Mouse (Mus musculus) large intestine, adult 2 months (tissue): ENCODE measurements around the gene Efna5. TPM values are rescaled to one million over a fixed set of nuclear protein-coding genes. Genes with fewer than 3 reads are reported as not detected.

ENCODE experiments used
- DNase-seq: peaks from one replicate; pipeline ENCODE4 v3.0.0-alpha.2; 2012; ENCODE audit warnings: low read depth, low spot score
- WGBS: fragments of 180-500 bp; shearing (Covaris S2); methylation state at CpG from one replicate; pipeline ENCODE4 v1.1.7; 2018; 5-methylcytosine and 5-hydroxymethylcytosine counted together
- polyA plus RNA-seq: library from polyadenylated mRNA; depleted of rRNA; stranded (reverse); fragments of >200 nt; gene quantifications from 2 replicates; pipeline ENCODE4 v1.2.3, GENCODE M21; 2012; rRNA removed

Gene Efna5
- polyA plus RNA-seq = 0.88 and 1.3 TPM in 2 replicates

DNA sequence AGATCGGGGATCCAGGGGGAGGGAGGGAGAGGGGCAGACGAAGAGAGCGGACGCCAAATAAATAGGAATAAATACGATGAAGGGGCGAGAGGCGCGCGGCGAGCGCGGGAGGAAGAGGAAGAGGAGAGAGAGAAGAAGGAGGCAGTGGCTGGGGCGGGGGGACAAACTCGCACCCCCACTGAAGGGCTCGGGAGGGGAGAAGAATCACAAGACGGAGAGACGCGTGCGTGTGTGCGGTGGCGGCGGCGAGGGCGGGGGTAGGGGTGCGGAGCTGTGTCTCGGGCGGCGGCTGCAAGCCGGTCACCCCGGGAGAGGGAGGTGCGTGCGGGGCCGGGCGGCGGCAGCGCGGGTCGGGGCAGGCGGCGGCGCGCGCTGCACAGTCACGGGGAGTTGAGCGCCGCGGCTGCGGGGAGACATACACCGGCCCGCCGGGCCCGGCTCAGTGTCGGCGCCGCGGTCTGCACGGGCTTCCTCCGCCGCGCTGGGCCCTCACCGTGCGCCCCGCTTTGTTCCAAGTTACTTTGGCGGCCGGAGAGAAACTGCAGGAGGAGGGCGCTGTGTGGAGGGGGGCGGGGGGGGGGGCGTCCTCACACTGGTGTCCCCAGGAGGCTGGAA lies at the start of gene Efna5:
Efna5 (minus strand) TSS at position 142 of the 615 bp plus-strand sequence.
- WGBS = 2% methylated on average over 59 of the region's 68 CpGs
- no peak for DNase-seq

DNA sequence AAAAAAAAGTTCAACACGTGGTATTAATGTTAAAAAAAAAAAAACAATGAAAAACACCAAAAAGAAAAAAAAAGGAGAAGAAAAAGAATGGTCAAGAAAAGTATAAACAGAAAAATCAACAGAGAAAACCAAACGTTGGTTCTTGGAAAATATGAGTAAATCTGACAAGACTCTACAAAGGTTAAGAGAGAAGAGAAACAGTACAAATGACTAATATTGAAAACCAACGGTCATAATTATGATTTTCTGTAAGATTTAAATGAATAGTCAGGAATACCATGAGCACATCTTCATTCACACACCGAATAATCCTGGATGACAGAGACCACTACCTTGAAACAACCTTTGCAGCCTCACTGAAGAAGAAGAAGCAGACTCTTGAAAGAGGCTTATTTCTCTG lies 34.2 kb upstream of the Efna5 start:
- no peak for DNase-seq
- WGBS = 68% methylated on average over 4 of the region's 4 CpGs

DNA sequence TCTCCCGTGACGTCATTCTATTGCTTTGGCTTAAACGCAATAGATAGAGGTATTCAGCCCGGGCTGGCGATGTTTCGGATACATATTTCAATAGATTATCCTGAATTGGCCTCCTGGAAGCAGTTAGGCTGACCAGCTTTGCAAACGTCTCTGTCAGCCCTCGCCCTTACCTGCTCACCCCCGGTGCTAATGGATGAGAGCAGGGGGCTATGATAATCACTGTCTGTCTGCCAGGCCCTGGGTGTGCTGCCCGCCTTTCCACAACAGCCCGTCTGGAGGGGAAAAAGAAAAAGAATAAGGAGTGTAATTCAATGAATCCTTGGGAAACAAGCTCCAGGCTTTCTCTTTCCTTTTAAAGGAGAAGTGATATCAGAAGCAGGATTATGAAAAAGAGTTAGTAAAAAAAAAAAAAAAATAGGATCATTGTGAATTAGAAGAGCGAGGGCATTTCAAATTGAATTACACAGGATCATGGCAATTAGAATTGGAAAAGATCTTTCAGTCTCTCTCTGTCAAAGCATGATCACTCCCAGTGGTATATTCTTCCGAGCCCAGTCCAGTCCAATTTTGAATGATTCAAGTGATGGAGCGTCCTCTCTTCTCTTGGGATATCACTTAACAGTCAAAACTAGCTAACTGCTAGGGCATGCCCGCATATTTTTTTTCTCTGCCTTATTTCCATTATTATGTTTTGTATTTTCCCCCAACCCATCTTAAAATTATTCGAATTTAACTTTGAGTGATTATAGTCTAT lies 24.8 kb upstream of the Efna5 start:
- 79% methylated on average over 16 of the region's 16 CpGs for WGBS
- DNase-seq = no peak

DNA sequence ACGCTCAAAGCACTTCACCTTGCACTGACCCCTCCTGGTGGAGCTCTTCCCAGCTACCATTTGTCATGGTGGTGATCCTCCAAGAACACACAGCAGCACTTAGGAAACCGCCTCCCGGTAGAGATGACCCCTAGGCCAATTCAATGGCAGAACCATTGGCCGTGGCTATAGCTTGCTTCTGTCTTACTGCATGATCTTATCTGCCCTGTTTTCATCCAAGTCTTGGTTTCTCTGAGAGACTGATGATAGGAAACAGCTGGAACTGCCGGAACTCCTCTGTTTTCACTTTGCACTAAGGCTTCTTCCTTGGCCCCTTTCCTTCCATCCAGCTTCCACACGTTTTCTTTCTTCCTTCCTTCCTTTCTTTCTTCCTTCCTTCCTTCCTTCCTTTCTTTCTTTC lies 17.9 kb upstream of the Efna5 start:
- WGBS = 73% methylated on average over 6 of the region's 6 CpGs
- DNase-seq = no peak

DNA sequence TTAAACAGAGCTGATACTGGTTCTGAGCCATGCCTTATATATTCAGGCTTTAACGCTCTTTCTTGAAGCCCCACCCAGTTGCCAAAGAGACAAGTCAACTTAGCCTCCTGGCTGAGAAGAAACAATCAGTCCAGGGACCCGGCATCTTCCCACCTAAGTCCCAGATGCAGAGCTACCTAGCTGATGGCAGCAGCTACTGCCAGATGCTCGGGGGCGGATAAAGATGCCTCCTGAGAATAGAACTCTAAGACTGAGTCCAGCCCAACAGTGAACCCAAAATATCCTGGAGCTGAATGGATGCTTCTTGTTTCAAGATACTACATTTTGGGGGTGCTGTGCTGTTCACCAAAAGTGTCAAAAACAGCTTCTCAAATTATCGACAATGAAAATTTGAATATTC lies 8.9 kb upstream of the Efna5 start:
- no peak for DNase-seq
- WGBS = 82% methylated on average over 5 of the region's 5 CpGs

DNA sequence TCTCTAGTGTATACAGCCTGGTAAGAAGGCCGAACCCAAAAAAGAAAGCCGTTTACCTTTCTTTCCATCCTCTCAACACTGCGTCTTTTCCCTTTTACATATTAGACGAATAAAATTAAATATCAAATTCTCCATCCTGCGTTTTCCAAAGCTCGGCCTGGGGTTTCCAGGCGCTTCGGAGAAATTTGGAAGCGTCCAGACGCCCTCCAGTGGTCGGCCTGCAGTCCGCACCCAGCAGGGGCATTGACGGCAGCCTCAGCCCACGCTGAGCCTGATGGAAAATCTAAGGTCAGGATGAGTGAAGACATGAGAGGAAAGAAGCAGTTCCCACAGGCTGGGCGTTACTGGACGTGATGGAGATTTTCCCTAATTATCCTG lies 3.0 kb upstream of the Efna5 start:
- 1% methylated on average over 16 of the region's 16 CpGs for WGBS
- no peak for DNase-seq

DNA sequence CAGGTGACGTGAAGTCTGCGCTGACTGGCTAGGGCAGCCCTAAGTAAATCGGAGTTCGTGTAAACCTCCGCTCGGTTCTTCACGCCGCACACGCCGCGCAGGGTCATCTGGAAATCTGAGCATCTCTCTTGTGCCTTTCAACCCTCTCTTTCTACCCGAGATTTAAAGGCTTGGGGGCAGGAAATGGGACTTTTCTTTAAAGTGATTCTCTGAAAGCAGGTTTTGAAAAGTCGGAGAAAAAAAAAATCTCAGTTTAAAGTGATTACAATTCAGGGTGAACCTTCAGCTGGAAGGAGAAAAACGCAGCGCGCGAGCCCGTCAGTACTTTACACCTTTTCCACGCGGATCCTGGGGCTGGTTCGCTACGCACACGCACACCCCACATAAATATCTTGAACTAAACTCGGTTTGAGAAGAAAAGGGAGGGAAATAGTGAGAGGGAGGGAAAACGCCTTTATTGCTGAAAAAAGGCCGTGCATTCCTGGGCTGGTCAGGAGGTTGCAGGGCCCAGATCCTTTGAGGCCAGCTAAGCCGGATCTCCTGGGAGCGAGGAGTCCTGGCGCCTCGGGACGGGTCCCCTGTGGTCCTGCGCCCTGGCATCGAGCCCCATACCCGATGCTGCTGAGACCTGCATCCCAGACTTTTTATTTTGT lies 2.5 kb upstream of the Efna5 start:
- WGBS = under 1% methylated on average over 34 of the region's 34 CpGs
- no peak for DNase-seq

DNA sequence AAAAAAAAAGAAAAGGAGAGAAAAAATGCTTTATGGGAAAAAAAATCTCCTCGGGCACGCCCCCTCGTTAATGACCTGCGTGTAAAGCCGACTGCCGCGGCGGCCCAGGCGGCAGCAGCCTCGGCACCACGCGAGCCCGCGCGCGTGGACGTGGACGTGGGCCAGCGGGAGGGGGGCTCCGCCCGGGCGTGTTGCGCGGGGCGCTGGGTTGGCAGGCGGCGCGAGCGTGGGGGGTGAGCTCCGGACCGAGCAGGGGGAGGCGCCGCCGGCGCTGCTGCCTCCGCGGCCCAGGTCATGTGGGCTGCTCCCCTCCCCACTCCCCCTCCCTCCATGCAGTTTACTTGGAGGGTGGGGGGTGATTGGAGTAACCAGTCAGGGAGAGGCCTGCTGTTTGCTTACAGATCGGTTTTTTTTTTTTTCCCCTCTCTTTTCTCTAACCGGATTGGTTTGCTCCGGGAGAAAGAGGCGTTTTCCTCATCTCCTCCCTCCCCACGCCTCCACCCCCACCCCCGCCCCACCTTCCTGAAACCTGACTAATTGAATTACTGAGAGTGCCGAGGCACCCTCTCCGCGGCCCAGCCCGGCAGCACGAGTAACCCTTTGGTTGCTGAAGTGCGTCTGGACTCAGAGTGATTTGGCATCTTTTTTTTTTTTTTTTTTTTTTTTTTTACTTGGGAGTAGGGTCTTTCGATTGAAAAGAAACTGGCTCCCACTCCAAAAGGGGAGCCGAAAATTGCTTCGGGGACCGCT lies 1.8 kb upstream of the Efna5 start:
- DNase-seq = no peak
- 1% methylated on average over 53 of the region's 53 CpGs for WGBS

DNA sequence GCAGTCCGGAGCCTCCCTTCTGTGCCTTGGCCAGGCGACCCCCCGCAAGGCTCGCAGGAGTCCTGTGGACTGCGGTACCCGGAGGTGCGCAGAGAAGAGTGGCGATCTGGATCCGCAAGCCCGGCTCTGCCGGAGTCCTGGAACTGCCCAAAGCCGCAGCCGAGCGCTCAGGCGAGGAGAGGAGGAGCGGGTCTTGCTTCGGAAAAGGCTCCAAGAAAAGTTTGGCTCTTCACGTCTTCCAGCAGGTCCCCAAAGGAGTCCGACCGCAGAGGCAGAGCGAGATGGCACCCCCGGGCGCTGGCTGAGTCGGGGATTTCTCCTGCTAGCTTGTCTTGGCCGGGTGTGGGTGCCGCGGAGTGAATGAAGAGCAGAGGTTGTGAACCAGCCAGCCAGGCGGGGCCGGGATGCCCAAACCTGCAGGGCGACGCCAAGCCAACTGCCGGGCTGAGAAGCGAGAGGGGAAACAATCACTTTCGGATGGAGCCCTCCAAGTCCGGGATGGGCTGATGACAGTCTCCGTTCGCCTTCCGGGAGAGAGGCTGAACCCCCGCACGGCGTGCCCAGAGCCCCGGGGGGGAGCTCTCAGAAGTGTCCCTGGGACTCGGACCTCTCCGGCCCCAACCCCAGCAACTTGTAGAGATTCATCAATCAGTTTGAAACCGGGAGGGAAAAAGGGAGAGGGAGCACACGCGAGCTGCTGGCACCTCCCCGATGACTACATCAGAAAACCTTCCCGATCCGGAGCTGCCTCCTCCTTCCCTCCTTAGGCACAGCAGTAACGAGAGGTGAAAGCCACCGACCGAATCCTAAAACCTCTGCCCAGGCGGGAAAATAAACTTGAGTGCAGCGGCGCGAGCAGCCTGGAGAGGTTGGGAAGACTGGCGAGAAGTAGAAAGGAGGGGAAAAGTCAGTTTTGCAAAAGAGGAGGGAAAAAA lies 941 bp upstream of the Efna5 start:
- DNase-seq = no peak
- under 1% methylated on average over 58 of the region's 58 CpGs for WGBS

DNA sequence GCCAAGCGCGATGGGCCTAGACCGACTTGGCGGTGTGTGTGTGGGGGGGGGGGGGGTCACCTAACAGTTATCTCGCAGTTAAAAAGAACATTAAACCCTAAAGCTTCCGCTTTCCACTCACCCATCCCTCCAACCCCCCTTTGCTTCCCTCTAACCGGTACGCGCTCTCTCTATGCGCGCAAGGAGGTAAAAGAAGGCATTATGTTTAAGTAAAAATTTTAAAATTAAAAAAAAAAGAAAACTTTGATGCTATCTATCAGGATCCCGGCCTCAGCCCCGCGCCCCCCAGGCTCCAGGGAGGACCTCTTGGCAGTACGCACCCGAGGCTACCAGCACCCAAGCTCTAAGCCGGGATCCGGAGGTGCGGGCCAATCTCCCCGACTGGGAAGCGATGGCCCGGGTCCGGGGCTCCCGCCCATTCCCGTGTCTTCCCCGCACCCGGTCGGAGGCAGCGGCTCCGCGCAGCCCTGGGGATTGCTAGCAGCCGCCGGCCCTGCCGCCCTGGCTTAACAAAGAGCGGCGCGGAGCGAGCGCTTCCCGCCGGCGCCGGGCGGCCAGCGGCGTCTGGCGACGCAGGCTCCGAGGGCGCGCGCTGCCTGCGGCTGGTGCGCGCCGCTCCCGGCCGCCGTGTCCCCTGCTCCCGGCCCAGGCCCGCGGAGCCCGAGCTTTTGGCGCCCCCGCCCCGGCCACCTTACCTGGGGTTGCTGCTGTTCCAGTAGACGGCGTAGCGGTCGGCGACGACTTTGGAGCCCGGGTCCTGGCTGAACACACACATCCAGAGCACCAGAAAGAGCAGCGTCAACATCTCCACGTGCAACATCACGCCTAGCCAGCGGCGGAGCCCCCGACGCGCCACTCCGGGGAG lies 574 bp downstream of the Efna5 start:
- DNase-seq = no peak
- whole genome bisulfite sequencing = 2% methylated on average over 82 of the region's 82 CpGs

DNA sequence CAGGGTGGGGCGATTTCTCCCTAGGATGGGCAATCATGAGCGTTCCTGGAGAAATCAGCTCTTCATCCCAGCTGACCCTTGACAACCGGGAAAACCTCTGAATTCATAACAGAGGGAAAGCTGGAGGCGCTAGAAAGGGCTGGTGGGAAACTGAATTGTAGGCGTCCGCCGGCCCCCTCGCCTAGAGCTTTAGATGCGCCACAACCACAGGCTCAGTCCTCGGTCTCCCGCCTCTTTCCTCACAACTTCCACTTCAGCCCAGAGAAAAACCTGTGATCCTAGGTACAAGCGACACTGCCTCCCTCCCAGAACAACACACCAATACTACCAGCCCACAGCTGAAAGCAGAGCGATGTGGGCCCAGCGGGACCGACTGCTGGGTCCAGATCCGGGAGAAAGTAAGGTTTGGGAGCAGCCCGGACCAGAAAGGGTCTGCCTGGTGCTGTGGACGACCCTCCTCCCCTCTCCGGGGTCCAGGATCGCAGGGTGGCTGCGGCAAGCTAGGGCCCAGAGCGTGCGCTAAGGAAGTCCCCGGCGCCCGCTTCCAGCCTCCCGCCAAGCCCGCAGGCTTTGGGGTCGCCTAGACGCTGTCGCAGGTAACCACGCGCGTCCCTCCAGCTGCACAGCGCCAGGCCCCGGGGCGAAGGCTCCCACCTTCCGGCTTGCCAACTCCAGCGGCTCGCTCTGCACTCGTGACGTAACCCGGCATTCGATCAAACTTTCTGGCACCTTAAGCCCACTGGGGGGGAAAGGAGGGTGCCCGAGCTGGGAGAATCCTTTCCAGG lies 1.4 kb downstream of the Efna5 start:
- no peak for DNase-seq
- 3% methylated on average over 45 of the region's 45 CpGs for WGBS

DNA sequence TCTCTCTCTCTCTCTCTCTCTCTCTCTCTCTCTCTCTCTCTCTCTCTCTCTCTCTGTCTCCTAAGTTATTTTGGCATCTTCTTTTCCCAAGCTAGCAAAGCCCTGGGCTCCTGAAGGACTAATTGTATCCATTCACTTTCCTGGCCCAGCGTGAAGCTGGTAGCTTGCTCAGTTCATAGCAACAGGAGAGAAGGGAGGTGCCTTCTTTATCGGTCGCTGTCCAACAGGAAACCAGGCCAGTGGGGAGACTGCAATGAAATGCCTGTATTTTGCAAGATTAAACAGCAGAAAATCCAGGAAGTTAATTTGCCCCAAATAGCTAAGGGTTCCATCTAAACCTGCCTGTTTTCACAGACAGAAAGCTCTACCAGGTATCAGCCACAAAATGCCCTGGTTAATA lies 5.4 kb downstream of the Efna5 start:
- WGBS = 25% methylated on average over 3 of the region's 3 CpGs
- no peak for DNase-seq

DNA sequence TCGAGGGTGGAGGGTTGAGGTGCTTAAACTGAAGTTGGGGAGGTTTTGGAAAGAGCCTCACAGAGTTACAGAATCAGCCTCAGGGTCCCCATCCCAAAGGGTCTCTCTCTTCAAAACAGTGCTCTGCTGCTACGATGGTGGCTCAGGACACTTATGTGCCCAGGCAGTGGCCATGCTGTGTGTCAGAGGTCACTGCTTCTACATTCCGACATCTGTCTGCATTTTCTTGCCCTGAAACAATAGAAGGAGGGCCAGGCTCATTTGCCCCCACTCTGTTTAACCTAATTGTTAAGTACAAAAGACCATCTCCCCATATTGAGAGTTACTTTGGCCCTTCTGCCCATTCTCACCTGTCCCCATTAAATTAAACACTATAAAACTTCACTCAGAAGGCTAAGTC lies 9.2 kb downstream of the Efna5 start:
- WGBS = 59% methylated on average over 3 of the region's 3 CpGs
- no peak for DNase-seq

DNA sequence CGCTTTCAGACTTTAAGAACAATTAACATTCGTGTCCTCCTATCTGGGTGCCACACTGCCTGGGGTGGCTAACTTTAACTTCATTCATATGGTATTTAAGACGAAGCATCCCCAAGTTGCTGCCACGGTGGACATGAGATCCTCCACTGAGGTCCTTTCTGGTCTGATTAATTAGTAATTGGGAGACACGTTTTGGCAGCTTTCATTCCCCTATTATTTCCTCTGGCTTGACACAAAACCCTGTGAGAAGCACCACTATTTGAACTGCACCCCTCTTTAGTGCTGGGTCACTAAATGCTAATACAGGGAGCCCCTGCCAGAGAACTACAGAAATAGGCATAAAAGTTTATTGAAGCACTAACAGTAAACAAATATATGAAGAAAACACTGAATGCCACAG lies 9.9 kb downstream of the Efna5 start:
- DNase-seq = no peak
- WGBS = 72% methylated on average over 5 of the region's 5 CpGs

DNA sequence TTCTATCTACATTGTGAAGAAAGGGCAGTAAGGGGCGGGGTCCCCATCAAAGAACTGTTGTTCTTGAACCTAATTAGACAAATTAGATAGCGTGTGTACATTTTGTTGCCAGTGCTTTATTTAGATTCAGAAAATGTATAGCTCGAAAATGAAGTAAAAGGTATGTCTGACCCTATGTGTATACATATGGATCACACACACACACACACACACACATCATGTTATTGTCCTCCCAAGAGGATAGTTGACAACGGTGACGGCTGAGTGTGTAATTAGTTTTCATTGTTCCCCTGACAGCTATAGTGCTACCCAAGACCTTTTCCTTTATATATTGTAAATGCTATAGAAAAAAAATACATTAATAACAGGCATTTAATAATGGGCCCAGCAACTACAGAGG lies 10.7 kb downstream of the Efna5 start:
- WGBS = 87% methylated on average over 5 of the region's 5 CpGs
- no peak for DNase-seq

DNA sequence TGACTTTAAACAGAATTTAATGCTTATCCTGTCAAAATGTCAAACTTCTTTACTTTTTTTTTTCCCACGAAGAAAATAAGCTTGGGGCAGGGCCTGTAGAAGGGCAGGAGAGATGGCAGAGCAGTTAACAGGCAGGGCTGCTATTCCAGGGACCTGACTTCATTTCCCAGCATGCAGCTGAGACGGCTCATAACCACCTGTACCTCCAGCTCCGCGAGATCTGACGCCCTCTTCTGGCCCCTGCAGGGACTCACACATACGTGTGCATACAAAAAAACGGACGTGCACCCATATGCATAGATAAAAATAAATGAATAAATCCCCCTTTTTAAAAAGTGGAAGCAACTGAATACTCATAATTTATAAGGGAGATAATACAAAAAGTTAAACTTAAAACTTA lies 16.2 kb downstream of the Efna5 start:
- DNase-seq = no peak
- WGBS = 85% methylated on average over 8 of the region's 8 CpGs

DNA sequence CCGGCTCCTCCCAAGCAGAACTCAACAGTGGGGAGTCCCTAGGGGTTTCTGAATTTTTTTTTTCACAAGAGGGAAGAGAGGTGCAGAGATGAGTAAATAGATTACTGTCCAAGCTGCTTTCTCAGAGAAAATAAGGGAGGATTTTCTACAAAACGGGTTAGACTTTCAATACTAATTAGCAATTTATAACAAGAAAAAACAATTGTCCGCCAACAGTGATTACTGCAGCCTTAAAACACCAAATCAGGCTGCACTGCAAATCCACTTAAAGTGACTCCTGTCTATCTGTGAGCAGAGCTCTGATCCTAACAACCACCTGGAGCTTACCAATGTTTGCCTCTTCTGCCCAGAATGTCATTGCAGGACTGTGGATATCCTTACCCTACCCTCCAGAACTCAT lies 18.1 kb downstream of the Efna5 start:
- DNase-seq = no peak
- WGBS = 52% methylated on average over 3 of the region's 3 CpGs
